Comparison of ENCODE assay signal across 21 mouse cellular contexts in genomic region chr9:13414230-13414766, GRCm38 (mm10). TPM values are rescaled to one million over a fixed set of nuclear protein-coding genes. Genes with fewer than 3 reads are reported as not detected.
"Had no signal": no experiment of that assay in that cellular context is flagged by ENCODE, and none has a peak within 500 bp of the region (broad histone marks: within the 10 kb centered on the region; RNA-seq: fewer than 3 reads in every experiment).

No protein-coding gene starts in this region.

- H3K4me1 ChIP-seq: limb, embryonic 13.5 days; lung, embryonic 15.5 days; neural tube, embryonic 15.5 days had no signal

- H3K9ac ChIP-seq: limb, embryonic 13.5 days; lung, embryonic 15.5 days; neural tube, embryonic 15.5 days had no signal

- H3K27ac ChIP-seq: kidney, postnatal 0 days; layer of hippocampus, adult 2 months; limb, embryonic 13.5 days; lung, embryonic 15.5 days; neural tube, embryonic 15.5 days; stomach, postnatal 0 days had no signal

- H3K4me3 ChIP-seq: layer of hippocampus, adult 2 months; limb, embryonic 13.5 days; lung, embryonic 15.5 days; myocyte; neural tube, embryonic 15.5 days had no signal

- H3K27me3 ChIP-seq: limb, embryonic 13.5 days; lung, embryonic 15.5 days; neural tube, embryonic 15.5 days had no signal

- H3K4me2 ChIP-seq: limb, embryonic 13.5 days; liver, embryonic 11.5 days; lung, embryonic 15.5 days; neural tube, embryonic 15.5 days had no signal

- H3K9me3 ChIP-seq: limb, embryonic 13.5 days; lung, embryonic 15.5 days; neural tube, embryonic 15.5 days had no signal

- ATAC-seq: intestine, postnatal 0 days; midbrain, embryonic 16.5 days had no signal

- DNase-seq: kidney, adult 9 months; kidney, postnatal 36 days; right cerebral cortex, adult 18-20 months; right cerebral cortex, postnatal 25 days; thymus, postnatal 4 days had no signal

RNA-seq across cellular contexts. Expression of gene Gm17571, which starts 32.3 kb away (rescaled TPM):
- total RNA-seq: layer of hippocampus, adult 2 months; layer of hippocampus, postnatal 10 days; left cerebral cortex, postnatal 36 days; megakaryocyte progenitor cell, adult 5-6 weeks had no signal
- polyA plus RNA-seq: intestine, postnatal 0 days; kidney, postnatal 0 days; limb, embryonic 13.5 days; liver, embryonic 11.5 days; liver, embryonic 16.5 days; lung, embryonic 15.5 days; midbrain, embryonic 16.5 days; myocyte; neural tube, embryonic 11.5 days; neural tube, embryonic 15.5 days; small intestine, adult 2 months; stomach, postnatal 0 days had no signal
